Mouse (Mus musculus) midbrain, embryonic 11.5 days (tissue): Measurements from ENCODE around the gene Pea15a. TPM values are rescaled to one million over a fixed set of nuclear protein-coding genes. Genes with fewer than 3 reads are reported as not detected.

ENCODE experiments used
- ATAC-seq: fragments of 200-750 bp; cut with Nextera tagmentation; 2 replicates; pipeline ENCODE4 v1.8.0; 2017; ENCODE audit warnings: moderate TSS enrichment, moderate library complexity; ENCODE audit not compliant: low FRiP score
- DNase-seq: peaks from one replicate; pipeline ENCODE4 v3.0.0; 2015; ENCODE audit warnings: low spot score; ENCODE audit errors: missing footprints
- H3K27ac ChIP-seq: fragments of 300-500 bp; sonication (generic); 2 replicates; pipeline ENCODE4 v1.5.1; 2014; ENCODE audit warnings: low read depth, low read length
- H3K27me3 ChIP-seq: fragments of 300-500 bp; sonication (generic); 2 replicates; pipeline ENCODE4 v1.6.1; 2014; ENCODE audit warnings: mild to moderate bottlenecking, low read length, moderate library complexity, mixed read lengths; ENCODE audit not compliant: control insufficient read depth, insufficient read depth
- H3K36me3 ChIP-seq: fragments of 300-500 bp; sonication (generic); 2 replicates; pipeline ENCODE4 v1.6.1; 2014; ENCODE audit warnings: mild to moderate bottlenecking, low read length, moderate library complexity, mixed read lengths; ENCODE audit not compliant: control insufficient read depth, insufficient read depth
- H3K4me1 ChIP-seq: fragments of 300-500 bp; sonication (generic); 2 replicates; pipeline ENCODE4 v1.6.1; 2014; ENCODE audit warnings: low read length; ENCODE audit not compliant: control insufficient read depth, insufficient read depth
- H3K4me2 ChIP-seq: fragments of 300-500 bp; sonication (generic); 2 replicates; pipeline ENCODE4 v1.6.1; 2014; ENCODE audit warnings: mild to moderate bottlenecking, moderate library complexity
- H3K4me3 ChIP-seq: fragments of 300-500 bp; sonication (generic); 2 replicates; pipeline ENCODE4 v1.5.1; 2014; ENCODE audit warnings: low read depth, low read length
- H3K9ac ChIP-seq: fragments of 300-500 bp; sonication (generic); 2 replicates; pipeline ENCODE4 v1.6.1; 2014; ENCODE audit warnings: low read length
- H3K9me3 ChIP-seq: fragments of 300-500 bp; sonication (generic); 2 replicates; pipeline ENCODE4 v1.6.1; 2016; ENCODE audit warnings: low read length; ENCODE audit not compliant: control insufficient read depth
- WGBS: fragments of 180-500 bp; shearing (Covaris S2); extraction: QIAGEN DNeasy Blood & Tissue Kit; methylation state at CpG from one replicate; pipeline ENCODE4 v1.1.7; 2014; 5-methylcytosine and 5-hydroxymethylcytosine counted together
- polyA plus RNA-seq: library from polyadenylated mRNA; unstranded; fragments of >200 nt; fragmentation: Nextera tagmentation; extraction: Ambion mirVana; gene quantifications from 2 replicates; pipeline ENCODE4 v1.2.1, GENCODE M21; 2014

Gene Pea15a
- polyA plus RNA-seq, 1 experiment from 2014 or later, result 337 TPM

GRCm38 (mm10) chr1:172228209-172228608 lies 21.6 kb upstream of the Pea15a start:
- no peak for ATAC-seq
- no peak overlapping the region for H3K27ac ChIP-seq

GRCm38 (mm10) chr1:172221297-172222063 lies 14.9 kb upstream of the Pea15a start:
- Histone ChIP-seq H3K36me3 (no peaks in the 10 kb centered on the region), H3K4me2 (no peak overlapping the region), H3K9ac (0 out of 2 replicates have a peak overlapping the region, but pooled peaks have one; percentile 4), H3K27ac (no peak overlapping the region), H3K4me1 (peaks cover 8% of the 10 kb centered on the region), H3K9me3 (no peaks in the 10 kb centered on the region), H3K27me3 (no peaks in the 10 kb centered on the region), H3K4me3 (no peak overlapping the region)
- ATAC-seq (no peak), DNase-seq (peak; percentile 87)
- 48% methylated on average over 11 of the region's 11 CpGs for WGBS

More at GRCm38 (mm10) chr1:172228209-172228608, 21.6 kb upstream of the Pea15a start:
- H3K36me3 ChIP-seq, result no peaks in the 10 kb centered on the region
- H3K9ac ChIP-seq, result no peak overlapping the region
- no peak overlapping the region for H3K4me3 ChIP-seq
- H3K9me3 ChIP-seq, result no peaks in the 10 kb centered on the region
- 92% methylated on average over 2 of the region's 2 CpGs for WGBS
- H3K4me2 ChIP-seq, result no peak overlapping the region
- no peaks in the 10 kb centered on the region for H3K27me3 ChIP-seq
- H3K4me1 ChIP-seq, result no peaks in the 10 kb centered on the region
- DNase-seq, result peak; percentile 33

- 60% methylated on average over 10 of the region's 10 CpGs for WGBS
- Histone ChIP-seq H3K27ac (no peak overlapping the region), H3K9ac (no peak overlapping the region), H3K36me3 (no peaks in the 10 kb centered on the region), H3K27me3 (no peaks in the 10 kb centered on the region), H3K9me3 (no peaks in the 10 kb centered on the region), H3K4me2 (no peak overlapping the region), H3K4me3 (no peak overlapping the region), H3K4me1 (peaks cover 8% of the 10 kb centered on the region)
- ATAC-seq (no peak), DNase-seq (no peak)
These were observed 13.8 kb upstream of the Pea15a start for GRCm38 (mm10) chr1:172220414-172220813.

GRCm38 (mm10) chr1:172219451-172220406 lies 13.1 kb upstream of the Pea15a start, which contains the start of gene Casq1:
Gene Casq1, minus strand, starts transcription at chr1:172219868.
- no peak within 1 kb of the TSS for H3K9ac ChIP-seq
- no peak within 1 kb of the TSS for H3K4me2 ChIP-seq
- H3K9me3 ChIP-seq, result no peaks in the 10 kb centered on the region
- no peak for ATAC-seq
- H3K4me3 ChIP-seq, result no peak within 1 kb of the TSS
- peak; percentile 82 for DNase-seq
- H3K36me3 ChIP-seq, result no peaks in the 10 kb centered on the region
- WGBS, result 82% methylated on average over 19 of the region's 19 CpGs
- no peak within 1 kb of the TSS for H3K27ac ChIP-seq
- H3K27me3 ChIP-seq, result no peaks in the 10 kb centered on the region
- H3K4me1 ChIP-seq, result peaks cover 8% of the 10 kb centered on the region

GRCm38 (mm10) chr1:172218164-172218910 lies 11.7 kb upstream of the Pea15a start:
- Histone ChIP-seq H3K27ac (no peak overlapping the region), H3K4me1 (peaks cover 14% of the 10 kb centered on the region), H3K9ac (no peak overlapping the region), H3K27me3 (no peaks in the 10 kb centered on the region), H3K9me3 (no peaks in the 10 kb centered on the region), H3K4me3 (no peak overlapping the region), H3K36me3 (no peaks in the 10 kb centered on the region), H3K4me2 (no peak overlapping the region)
- ATAC-seq (no peak), DNase-seq (peak; percentile 82)
- 49% methylated on average over 15 of the region's 15 CpGs for WGBS

GRCm38 (mm10) chr1:172217148-172217547 lies 10.5 kb upstream of the Pea15a start:
- Histone ChIP-seq H3K4me2 (peak overlapping the region; percentile 38), H3K4me1 (peaks cover 22% of the 10 kb centered on the region), H3K9me3 (no peaks in the 10 kb centered on the region), H3K9ac (peak overlapping the region; percentile 38; the same call in 1 of the 2 replicates), H3K27me3 (no peaks in the 10 kb centered on the region), H3K4me3 (no peak overlapping the region), H3K36me3 (no peaks in the 10 kb centered on the region), H3K27ac (no peak overlapping the region; the same call in 1 of the 2 replicates)
- 0% methylated on average over 5 of the region's 5 CpGs for WGBS
- DNase-seq (peak; percentile 99), ATAC-seq (peak; percentile 79)

- Histone ChIP-seq H3K4me1 (peaks cover 22% of the 10 kb centered on the region), H3K27me3 (no peaks in the 10 kb centered on the region), H3K36me3 (no peaks in the 10 kb centered on the region), H3K9ac (no peak overlapping the region), H3K9me3 (no peaks in the 10 kb centered on the region), H3K4me3 (no peak overlapping the region), H3K4me2 (no peak overlapping the region), H3K27ac (no peak overlapping the region)
- peak; percentile 69 for DNase-seq
- 73% methylated on average over 3 of the region's 3 CpGs for WGBS
- no peak for ATAC-seq
These were observed 8.1 kb upstream of the Pea15a start for GRCm38 (mm10) chr1:172214748-172215147.

GRCm38 (mm10) chr1:172213771-172214170 lies 7.2 kb upstream of the Pea15a start:
- no peak overlapping the region for H3K27ac ChIP-seq
- no peak overlapping the region for H3K4me3 ChIP-seq
- DNase-seq (no peak), ATAC-seq (no peak)
- no peak overlapping the region for H3K9ac ChIP-seq
- no peaks in the 10 kb centered on the region for H3K9me3 ChIP-seq
- no peaks in the 10 kb centered on the region for H3K27me3 ChIP-seq
- peaks cover 22% of the 10 kb centered on the region for H3K4me1 ChIP-seq
- no peaks in the 10 kb centered on the region for H3K36me3 ChIP-seq
- H3K4me2 ChIP-seq, result no peak overlapping the region
- 69% methylated on average over 4 of the region's 4 CpGs for WGBS
